Mouse (Mus musculus) frontal cortex, postnatal 36 days (tissue): ENCODE data around the gene Mgat3.

Experiments used
- DNase-seq, 2 experiments: peaks; one replicate each; pipeline ENCODE4 v3.0.0; 2022; ENCODE audit warnings: low spot score in 2 of 2

Mgat3 gene

GRCm38 (mm10) chr15:80175756-80176155, 2.2 kb downstream of the Mgat3 start:
- DNase-seq: no peak

GRCm38 (mm10) chr15:80181561-80181960, 8.0 kb downstream of the Mgat3 start:
- no peak for DNase-seq

- DNase-seq: no peak
These were observed 8.7 kb downstream of the Mgat3 start for GRCm38 (mm10) chr15:80182072-80182700.

- DNase-seq: no peak
These were observed 15.4 kb downstream of the Mgat3 start for GRCm38 (mm10) chr15:80188927-80189326.

GRCm38 (mm10) chr15:80190075-80190474, 16.6 kb downstream of the Mgat3 start:
- no peak for DNase-seq

GRCm38 (mm10) chr15:80191585-80192245, 18.2 kb downstream of the Mgat3 start:
- no peak for DNase-seq

- DNase-seq: no peak
These were observed 18.7 kb downstream of the Mgat3 start for GRCm38 (mm10) chr15:80192246-80192585.

GRCm38 (mm10) chr15:80192847-80193246, 19.3 kb downstream of the Mgat3 start:
- no peak for DNase-seq

GRCm38 (mm10) chr15:80199556-80199955, 26.0 kb downstream of the Mgat3 start:
- DNase-seq: no peak

- peak; percentile 40 to 70 for DNase-seq
These were observed 28.7 kb downstream of the Mgat3 start for GRCm38 (mm10) chr15:80202111-80202775.

GRCm38 (mm10) chr15:80203406-80203805, 29.9 kb downstream of the Mgat3 start:
- no peak for DNase-seq

- no peak for DNase-seq
These were observed 32.6 kb downstream of the Mgat3 start for GRCm38 (mm10) chr15:80206057-80206565.

GRCm38 (mm10) chr15:80208446-80208845, 34.9 kb downstream of the Mgat3 start:
- DNase-seq: no peak

- DNase-seq: no peak
These were observed 40.2 kb downstream of the Mgat3 start for GRCm38 (mm10) chr15:80213688-80214087.

- DNase-seq: peak in 1 of 2 experiments; percentile 41
These were observed 42.4 kb downstream of the Mgat3 start for GRCm38 (mm10) chr15:80215716-80216479.

GRCm38 (mm10) chr15:80216480-80216820, 42.9 kb downstream of the Mgat3 start:
- DNase-seq: no peak

GRCm38 (mm10) chr15:80217476-80217875, 44.0 kb downstream of the Mgat3 start:
- no peak for DNase-seq

- DNase-seq: no peak
These were observed 45.7 kb downstream of the Mgat3 start for GRCm38 (mm10) chr15:80219211-80219610.

- DNase-seq: no peak
These were observed 46.5 kb downstream of the Mgat3 start for GRCm38 (mm10) chr15:80219705-80220657.

- no peak for DNase-seq
These were observed 47.5 kb downstream of the Mgat3 start for GRCm38 (mm10) chr15:80221031-80221430.

GRCm38 (mm10) chr15:80223751-80224150, 50.2 kb downstream of the Mgat3 start:
- no peak for DNase-seq
